Mouse (Mus musculus): ENCODE results near the gene Fam161a. TPM values are rescaled to one million over a fixed set of nuclear protein-coding genes. Genes with fewer than 3 reads are reported as not detected.

Gene Fam161a
- total RNA-seq, 2 experiments from 2014 or later, result 1.9 to 3.0 TPM

GRCm38 (mm10) chr11:23074841-23075240 is 67.5 kb downstream of the Fam161a start:
- H3K4me3 ChIP-seq, result no peak overlapping the region
- TF ChIP-seq CTCF (IDR thresholded peaks at IDR 0.05), result no peak
- intact Hi-C loops (cut with DNase I), result no loop called here
- DNase-seq, result no peak
- H3K27ac ChIP-seq, result no peak overlapping the region

- no peak for DNase-seq
- TF ChIP-seq CTCF (IDR thresholded peaks at IDR 0.05), result no peak
- intact Hi-C loops (cut with DNase I), result no loop called here
- Histone ChIP-seq H3K4me3 (no peak overlapping the region), H3K27ac (no peak overlapping the region)
Measured at GRCm38 (mm10) chr11:23078541-23078940, 71.2 kb downstream of the Fam161a start.

Other genes starting within 250 kb of the Fam161a start
- 1 to 10 TPM; 1.6 to 2.1 TPM for gene B3gnt2, start 146.6 kb upstream of the Fam161a start, total RNA-seq (2021)
- gene Zrsr1, start 35.5 kb upstream of the Fam161a start, total RNA-seq (2021), result 10 to 100 TPM; 20.7 to 20.9 TPM
- gene Gm28048, start 25.4 kb upstream of the Fam161a start, total RNA-seq (2021), result 1 to 10 TPM; 1.8 to 2.1 TPM
- gene Commd1, start 25.1 kb upstream of the Fam161a start, total RNA-seq (2021), result 100 to 1,000 TPM in 1 of 2 experiments, 10 to 100 TPM in 1; 89.3 to 105 TPM
- gene Cct4, start 17.0 kb upstream of the Fam161a start, total RNA-seq (2021), result 100 to 1,000 TPM in 1 of 2 experiments, 10 to 100 TPM in 1; 99.6 to 110 TPM
- 10 to 100 TPM; 22.3 to 28.4 TPM for gene Xpo1, start 248.5 kb downstream of the Fam161a start, total RNA-seq (2021)

Data from gastrocnemius, adult 2 months (tissue).